Mouse (Mus musculus): Measurements from ENCODE around the gene Slc35f6.

DNA sequence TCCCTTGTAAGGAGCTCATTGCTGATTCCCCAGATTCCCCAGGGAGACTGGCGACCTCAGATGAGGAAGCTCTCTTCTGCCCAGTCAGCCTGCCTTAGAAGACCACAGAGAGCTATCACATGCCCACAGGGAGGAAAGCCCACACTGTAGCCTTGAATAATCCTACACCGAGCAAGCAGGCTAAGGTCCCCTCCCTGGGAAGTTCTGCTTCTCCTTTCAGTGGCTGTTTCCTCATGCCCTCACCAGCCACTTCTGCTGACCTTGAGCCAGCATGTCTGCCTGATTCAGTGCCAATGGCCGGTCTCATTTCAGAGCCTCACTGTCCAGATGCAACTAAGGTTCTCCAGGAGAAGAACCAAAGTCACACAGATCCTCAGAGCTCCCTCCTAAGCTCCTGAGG is 3.0 kb downstream of the Slc35f6 start:
- no peak for TF ChIP-seq CTCF (conservative IDR thresholded peaks at IDR 0.05; ENCODE audit: low read length)
- TF ChIP-seq NANOG (IDR thresholded peaks at IDR 0.05; ENCODE audit: borderline replicate concordance, low read length) = no peak
